Mouse (Mus musculus) hindbrain, embryonic 10.5 days (tissue): ENCODE measurements around the gene Dnaja4. TPM values are rescaled to one million over a fixed set of nuclear protein-coding genes. Genes with fewer than 3 reads are reported as not detected.

Source experiments
- DNase-seq: peaks from one replicate; pipeline ENCODE4 v3.0.0-alpha.2; 2017; ENCODE audit warnings: low spot score
- H3K27ac ChIP-seq: fragments of 300-500 bp; sonication (generic); 2 replicates; pipeline ENCODE4 v1.5.1; 2016; ENCODE audit warnings: mild to moderate bottlenecking, moderate library complexity
- H3K27me3 ChIP-seq: fragments of 300-500 bp; sonication (generic); 2 replicates; pipeline ENCODE4 v1.6.1; 2016; ENCODE audit warnings: mild to moderate bottlenecking; ENCODE audit not compliant: poor library complexity, insufficient read depth, severe bottlenecking
- H3K36me3 ChIP-seq: fragments of 300-500 bp; sonication (generic); 2 replicates; pipeline ENCODE4 v1.6.1; 2016; ENCODE audit warnings: mild to moderate bottlenecking, moderate library complexity
- H3K4me1 ChIP-seq: fragments of 300-500 bp; sonication (generic); replicated peaks from 2 replicates; pipeline ENCODE4 v1.6.1; 2016; ENCODE audit warnings: mild to moderate bottlenecking
- H3K4me3 ChIP-seq: fragments of 300-500 bp; sonication (generic); 2 replicates; pipeline ENCODE4 v1.5.1; 2016; ENCODE audit warnings: mild to moderate bottlenecking, moderate library complexity
- H3K9me3 ChIP-seq: fragments of 300-500 bp; sonication (generic); 2 replicates; pipeline ENCODE4 v1.6.1; 2016; ENCODE audit warnings: mild to moderate bottlenecking, moderate library complexity
- WGBS: fragments of 180-500 bp; shearing (Covaris S2); methylation state at CpG from one replicate; pipeline ENCODE4 v1.1.7; 2016; 5-methylcytosine and 5-hydroxymethylcytosine counted together
- polyA plus RNA-seq: library from polyadenylated mRNA; unstranded; fragments of >200 nt; fragmentation: Nextera tagmentation; extraction: Ambion mirVana; gene quantifications from 2 replicates; pipeline ENCODE4 v1.2.1, GENCODE M21; 2016

Gene Dnaja4
- polyA plus RNA-seq, 1 experiment from 2014 or later = 4.5 TPM

DNA sequence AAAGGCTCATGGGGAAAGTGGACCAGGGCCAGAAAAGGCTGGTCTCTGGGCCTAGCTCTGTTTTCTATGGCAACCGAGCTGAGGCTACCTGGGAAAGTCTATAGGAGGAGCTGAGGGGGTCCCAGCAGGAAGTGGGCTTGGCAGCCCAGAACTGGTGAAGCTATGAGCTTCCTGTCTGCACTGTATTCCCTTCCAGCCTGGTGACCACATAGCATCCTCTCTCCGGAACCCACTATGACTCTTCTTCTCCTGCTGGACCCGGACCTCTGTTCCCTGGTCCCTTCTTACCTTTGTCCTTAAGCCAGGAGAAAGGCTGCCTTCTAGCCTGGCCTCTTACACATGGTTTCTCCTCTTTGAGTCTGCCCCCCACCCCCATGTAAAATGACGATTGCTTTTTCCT is 45.2 kb downstream of the Dnaja4 start:
- no peak for DNase-seq
- Histone ChIP-seq H3K4me1 (peaks cover 61% of the 10 kb centered on the region), H3K4me3 (no peak overlapping the region), H3K36me3 (no peaks in the 10 kb centered on the region), H3K9me3 (no peaks in the 10 kb centered on the region), H3K27ac (no peak overlapping the region; the same call in 1 of the 2 replicates), H3K27me3 (no peaks in the 10 kb centered on the region)
- WGBS = 83% methylated on average over 4 of the region's 4 CpGs

DNA sequence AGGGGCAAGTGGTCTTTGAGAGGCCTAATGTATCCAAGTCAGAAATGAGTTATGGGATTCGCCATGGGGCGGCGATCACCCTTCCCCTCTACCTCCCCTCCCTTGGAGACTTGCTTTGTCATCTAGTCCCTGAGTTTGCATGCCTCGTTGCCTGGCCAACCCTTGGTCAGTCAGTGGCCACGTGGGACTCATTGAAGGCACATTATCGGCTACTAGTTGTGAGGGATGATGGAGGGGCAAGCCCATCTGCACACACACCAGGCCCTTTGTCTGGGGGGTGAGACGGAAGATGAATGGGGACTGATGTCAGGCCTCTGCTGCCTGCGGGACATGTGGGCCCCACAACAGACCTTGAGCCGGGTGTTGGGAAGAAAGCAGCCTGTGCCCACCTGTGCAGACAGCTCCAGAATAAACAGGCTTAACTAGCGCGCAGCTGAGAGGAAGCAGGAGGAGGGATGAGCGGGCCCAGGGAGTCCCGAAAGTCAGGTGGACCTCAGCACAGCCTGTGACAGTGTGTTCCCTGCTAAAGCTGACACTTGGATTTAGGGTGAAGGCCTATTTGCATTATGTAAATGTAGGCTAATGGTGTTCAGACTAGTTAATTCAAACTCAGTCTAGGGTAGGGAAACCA is 47.2 kb downstream of the Dnaja4 start:
- Histone ChIP-seq H3K9me3 (no peaks in the 10 kb centered on the region), H3K36me3 (no peaks in the 10 kb centered on the region), H3K27ac (peak overlapping the region; percentile 82), H3K4me1 (peaks cover 59% of the 10 kb centered on the region), H3K4me3 (no peak overlapping the region), H3K27me3 (0 out of 2 replicates have a peak, but pooled peaks cover 7% of the 10 kb centered on the region)
- peak; percentile 86 for DNase-seq
- 39% methylated on average over 13 of the region's 13 CpGs for WGBS

GRCm38 (mm10) chr9:54750215-54750981 is 51.7 kb downstream of the Dnaja4 start:
- H3K4me1 ChIP-seq = peaks cover 68% of the 10 kb centered on the region
- WGBS = 83% methylated on average over 7 of the region's 7 CpGs

GRCm38 (mm10) chr9:54751684-54752083 is 53.0 kb downstream of the Dnaja4 start:
- Histone ChIP-seq H3K4me1 (peaks cover 55% of the 10 kb centered on the region), H3K4me3 (no peak overlapping the region), H3K27ac (peak overlapping the region; percentile 76), H3K9me3 (no peaks in the 10 kb centered on the region), H3K27me3 (peaks cover 23% of the 10 kb centered on the region), H3K36me3 (no peaks in the 10 kb centered on the region)
- whole genome bisulfite sequencing = 59% methylated on average over 2 of the region's 2 CpGs
- DNase-seq = no peak

More at GRCm38 (mm10) chr9:54750215-54750981, 51.7 kb downstream of the Dnaja4 start:
- peaks cover 23% of the 10 kb centered on the region for H3K27me3 ChIP-seq
- H3K4me3 ChIP-seq = no peak overlapping the region
- H3K36me3 ChIP-seq = no peaks in the 10 kb centered on the region
- H3K27ac ChIP-seq = peak overlapping the region; percentile 71
- DNase-seq = no peak
- H3K9me3 ChIP-seq = no peaks in the 10 kb centered on the region

DNA sequence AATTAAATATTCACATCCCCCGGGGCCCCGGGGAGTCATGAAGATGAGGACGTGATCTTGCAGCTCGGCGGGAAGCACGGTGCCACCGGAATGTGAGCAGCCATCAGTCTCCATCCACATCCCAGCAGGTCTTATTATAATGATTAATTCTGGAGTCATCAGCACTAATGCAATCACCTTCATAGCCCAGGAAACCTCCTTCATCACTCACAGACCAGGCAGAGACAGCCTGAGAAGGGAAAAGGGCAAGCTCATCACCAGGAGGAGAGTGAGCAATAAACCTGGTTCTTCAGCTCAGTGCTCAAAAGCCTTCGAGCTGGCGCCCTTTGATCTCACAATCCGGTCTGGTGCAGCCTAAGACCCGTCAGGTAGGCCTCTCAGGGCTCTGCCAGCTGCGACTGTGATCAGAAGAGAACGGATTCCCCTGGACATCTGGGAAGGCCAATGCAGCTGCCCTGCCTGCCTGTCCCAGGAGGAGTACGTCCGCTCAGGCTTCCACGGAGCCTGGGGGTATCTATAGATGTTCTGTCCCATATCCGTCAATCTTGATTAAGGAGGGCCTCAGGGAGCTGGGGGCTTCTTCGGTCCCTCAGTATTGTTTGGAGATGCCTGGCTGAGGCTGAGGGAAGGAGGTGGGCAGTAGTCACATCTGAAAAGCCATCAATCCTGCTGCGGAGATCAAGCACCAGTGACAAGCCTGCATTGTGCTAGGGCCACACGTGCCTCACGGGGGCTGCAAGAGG is 53.7 kb downstream of the Dnaja4 start:
- no peaks in the 10 kb centered on the region for H3K9me3 ChIP-seq
- DNase-seq = peak; percentile 69
- H3K27me3 ChIP-seq = peaks cover 23% of the 10 kb centered on the region
- no peaks in the 10 kb centered on the region for H3K36me3 ChIP-seq
- H3K27ac ChIP-seq = peak overlapping the region; percentile 76
- WGBS = 22% methylated on average over 21 of the region's 21 CpGs
- peaks cover 50% of the 10 kb centered on the region for H3K4me1 ChIP-seq
- peak overlapping the region; percentile 20; the same call in 1 of the 2 replicates for H3K4me3 ChIP-seq

GRCm38 (mm10) chr9:54752944-54753295 is 54.2 kb downstream of the Dnaja4 start:
- H3K4me1 ChIP-seq = peaks cover 50% of the 10 kb centered on the region
- H3K9me3 ChIP-seq = no peaks in the 10 kb centered on the region
- peak overlapping the region; percentile 76 for H3K27ac ChIP-seq
- peaks cover 23% of the 10 kb centered on the region for H3K27me3 ChIP-seq
- H3K36me3 ChIP-seq = no peaks in the 10 kb centered on the region
- 39% methylated on average over 11 of the region's 11 CpGs for WGBS
- no peak for DNase-seq
- H3K4me3 ChIP-seq = peak overlapping the region; percentile 20; the same call in 1 of the 2 replicates

- Histone ChIP-seq H3K27ac (peak overlapping the region; percentile 87), H3K27me3 (peaks cover 33% of the 10 kb centered on the region), H3K36me3 (no peaks in the 10 kb centered on the region), H3K4me3 (peak overlapping the region; percentile 20; the same call in 1 of the 2 replicates), H3K9me3 (no peaks in the 10 kb centered on the region), H3K4me1 (peaks cover 43% of the 10 kb centered on the region)
- DNase-seq = peak; percentile 81
- WGBS = 7% methylated on average over 6 of the region's 6 CpGs
Observed at GRCm38 (mm10) chr9:54759592-54759991, 60.9 kb downstream of the Dnaja4 start.

DNA sequence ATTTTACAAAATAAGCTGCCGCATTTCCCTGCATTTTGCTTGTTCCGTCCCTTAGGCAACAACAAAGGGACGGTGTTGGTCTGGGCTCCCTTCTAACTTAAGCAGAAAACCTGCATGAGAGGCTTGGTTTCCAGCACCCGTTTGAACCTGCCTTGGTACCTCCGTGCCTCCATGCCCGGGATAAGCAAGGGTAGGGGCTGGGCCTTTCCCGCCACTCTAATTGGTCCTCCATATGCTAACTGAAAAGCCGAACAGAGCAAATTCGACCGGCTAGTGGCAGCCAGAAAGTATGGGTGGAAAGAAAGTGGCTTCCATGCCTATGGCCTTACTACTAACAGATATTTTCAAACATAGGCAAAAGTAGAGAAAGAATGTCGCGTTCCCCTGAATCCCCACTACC is 65.4 kb downstream of the Dnaja4 start:
- WGBS = 16% methylated on average over 12 of the region's 12 CpGs
- Histone ChIP-seq H3K27me3 (peaks cover 64% of the 10 kb centered on the region), H3K9me3 (no peaks in the 10 kb centered on the region), H3K27ac (peak overlapping the region; percentile 85), H3K4me1 (peaks cover 73% of the 10 kb centered on the region), H3K36me3 (peaks cover 9% of the 10 kb centered on the region; the same call in 1 of the 2 replicates), H3K4me3 (peak overlapping the region; percentile 62)
- DNase-seq = no peak

DNA sequence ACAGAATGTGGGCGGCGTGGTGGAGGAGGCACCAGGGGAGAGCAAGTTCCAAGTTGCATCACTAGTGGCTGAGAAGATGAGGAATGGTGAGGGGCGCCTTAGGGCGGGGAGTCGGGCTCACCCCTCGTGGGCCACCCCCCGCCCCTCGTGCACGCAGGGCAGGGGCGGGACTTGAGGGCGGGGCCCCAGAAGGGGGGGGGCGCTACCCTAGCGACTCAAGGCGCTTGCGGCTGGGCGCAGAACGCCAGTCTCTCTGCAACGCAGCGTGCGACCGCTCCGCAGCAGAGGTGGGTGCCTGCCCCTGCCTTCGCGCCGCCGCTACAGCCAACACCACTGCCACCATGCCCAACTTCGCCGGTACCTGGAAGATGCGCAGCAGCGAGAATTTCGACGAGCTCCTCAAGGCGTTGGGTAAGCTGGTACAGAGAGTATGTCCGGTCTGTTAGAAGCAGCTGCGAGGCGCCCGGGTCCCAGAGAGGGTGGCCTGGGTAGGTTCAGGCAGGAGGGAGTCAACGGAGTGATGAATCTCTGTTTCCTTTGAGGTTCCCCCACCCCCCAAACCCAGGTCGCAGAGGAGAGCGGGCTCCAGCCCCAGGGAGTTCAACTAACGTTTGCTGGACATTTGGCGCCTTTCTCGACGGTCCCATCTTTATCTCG is 66.0 kb downstream of the Dnaja4 start, which contains the start of gene Crabp1:
Crabp1 (plus strand) TSS at position 188 of the 657 bp plus-strand sequence.
- no peaks in the 10 kb centered on the region for H3K9me3 ChIP-seq
- WGBS = under 1% methylated on average over 44 of the region's 45 CpGs
- H3K36me3 ChIP-seq = peaks cover 14% of the 10 kb centered on the region; the same call in 1 of the 2 replicates
- H3K4me1 ChIP-seq = peaks cover 73% of the 10 kb centered on the region
- DNase-seq = peak; percentile 74
- peak within 1 kb of the TSS; percentile 62 for H3K4me3 ChIP-seq
- H3K27me3 ChIP-seq = peaks cover 64% of the 10 kb centered on the region
- peak within 1 kb of the TSS; percentile 85 for H3K27ac ChIP-seq

DNA sequence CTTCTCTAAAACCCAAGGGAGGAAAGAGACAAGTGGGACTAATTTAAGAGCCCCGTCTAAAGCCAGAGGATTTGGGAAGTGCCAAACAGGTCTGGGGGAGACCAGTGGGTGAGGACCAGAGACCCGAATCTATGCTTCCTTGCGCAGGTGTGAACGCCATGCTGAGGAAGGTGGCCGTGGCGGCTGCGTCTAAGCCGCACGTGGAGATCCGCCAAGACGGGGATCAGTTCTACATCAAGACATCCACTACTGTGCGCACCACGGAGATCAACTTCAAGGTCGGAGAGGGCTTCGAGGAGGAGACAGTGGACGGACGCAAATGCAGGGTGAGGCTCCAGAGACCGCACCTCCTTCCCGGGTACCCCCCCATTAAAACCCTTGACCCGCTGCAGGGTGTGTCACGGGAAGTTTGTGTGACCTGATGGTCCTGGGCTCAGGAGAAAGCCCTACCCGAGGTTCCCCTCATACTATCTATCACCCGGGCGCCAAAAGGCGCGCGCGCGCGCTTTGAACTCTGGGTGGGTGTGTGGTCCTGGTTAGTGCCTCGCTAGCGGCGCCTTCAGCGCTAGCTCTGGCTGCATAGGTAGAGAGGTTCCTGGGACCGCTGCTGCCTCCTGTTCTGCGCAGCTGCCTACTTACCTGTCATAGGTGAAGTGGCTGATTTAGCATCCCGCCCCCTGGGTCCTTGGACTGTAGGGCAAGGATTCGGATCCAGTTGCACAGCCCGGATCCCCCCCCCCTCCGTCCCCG is 66.8 kb downstream of the Dnaja4 start:
- peaks cover 20% of the 10 kb centered on the region; the same call in 1 of the 2 replicates for H3K36me3 ChIP-seq
- peaks cover 64% of the 10 kb centered on the region for H3K27me3 ChIP-seq
- peak overlapping the region; percentile 85 for H3K27ac ChIP-seq
- H3K4me3 ChIP-seq = peak overlapping the region; percentile 62
- peaks cover 71% of the 10 kb centered on the region for H3K4me1 ChIP-seq
- under 1% methylated on average over 41 of the region's 41 CpGs for WGBS
- peak; percentile 59 for DNase-seq
- no peaks in the 10 kb centered on the region for H3K9me3 ChIP-seq
